12 mouse cellular contexts compared by ENCODE assay signal in the genomic region with DNA sequence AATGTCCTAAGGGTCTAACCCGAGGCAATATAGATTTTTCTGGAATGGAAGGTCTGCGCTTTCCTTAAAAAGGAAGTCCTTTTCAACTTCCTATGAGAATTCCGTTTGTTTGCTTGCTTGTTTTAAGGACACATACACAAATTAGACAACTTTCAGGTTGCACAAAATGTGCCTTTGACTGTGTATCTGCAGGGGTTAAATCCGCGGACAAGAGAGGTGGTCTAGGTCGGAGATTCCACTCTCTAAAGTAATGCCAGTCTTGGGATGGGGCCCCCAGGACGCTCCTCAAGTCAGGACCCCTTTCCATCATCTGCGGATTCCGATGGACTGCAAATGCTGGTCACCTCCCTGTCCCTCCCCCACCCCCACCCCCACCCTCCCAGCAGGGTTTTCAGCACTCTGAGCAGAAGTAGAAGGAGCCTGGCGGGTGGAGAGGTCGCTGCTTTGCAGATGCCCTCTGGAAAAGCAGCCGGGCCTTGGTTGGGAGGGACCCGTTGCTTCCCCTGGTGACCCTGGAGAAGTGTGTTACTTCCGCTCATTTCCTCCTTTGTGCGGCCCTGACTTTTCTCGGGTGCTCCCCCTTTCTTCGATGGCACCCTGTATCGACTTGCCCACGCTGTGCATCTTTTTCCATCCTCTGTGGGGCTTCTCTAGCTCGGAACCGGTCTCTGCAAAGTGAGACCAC. TPM values are rescaled to one million over a fixed set of nuclear protein-coding genes. Genes with fewer than 3 reads are reported as not detected.
DNase-seq lines count a peak whose midpoint lies in the region; ATAC-seq and TF ChIP-seq lines count a peak whose summit lies in the region.
"Had no signal": no experiment of that assay in that cellular context is flagged by ENCODE, and none has a peak within 500 bp of the region (broad histone marks: within the 10 kb centered on the region; RNA-seq: fewer than 3 reads in every experiment).

No protein-coding gene starts in this region.

- under 1% methylated on average over 19 of the region's 21 CpGs for WGBS in heart, embryonic 13.5 days
- WGBS in embryonic facial prominence, embryonic 10.5 days: under 1% methylated on average over 21 of the region's 21 CpGs
- WGBS in hindbrain, embryonic 14.5 days: under 1% methylated on average over 21 of the region's 21 CpGs
- WGBS in neural tube, embryonic 11.5 days: under 1% methylated on average over 21 of the region's 21 CpGs
- 5% methylated on average over 21 of the region's 21 CpGs for WGBS in thymus, adult 2 months

- H3K9ac ChIP-seq in heart, embryonic 13.5 days: no peak overlapping the region
- no peak overlapping the region for H3K9ac ChIP-seq in hindbrain, embryonic 14.5 days
- H3K9ac ChIP-seq in neural tube, embryonic 11.5 days (ENCODE audit: low read length): no peak overlapping the region
- H3K9ac ChIP-seq: liver, embryonic 13.5 days had no signal

- H3K4me1 ChIP-seq in heart, embryonic 13.5 days: peaks cover 21% of the 10 kb centered on the region
- H3K4me1 ChIP-seq in embryonic facial prominence, embryonic 10.5 days: peaks cover 46% of the 10 kb centered on the region
- peaks cover 4% of the 10 kb centered on the region; the same call in 1 of the 2 replicates for H3K4me1 ChIP-seq in hindbrain, embryonic 14.5 days (replicated peaks; ENCODE audit: control insufficient read depth, insufficient read depth, low read length)
- peaks cover 29% of the 10 kb centered on the region for H3K4me1 ChIP-seq in neural tube, embryonic 11.5 days (ENCODE audit: control insufficient read depth, insufficient read depth, low read length)
- H3K4me1 ChIP-seq in thymus, adult 2 months (replicated peaks; ENCODE audit: control insufficient read depth, insufficient read depth, low read length): no peaks in the 10 kb centered on the region
- H3K4me1 ChIP-seq: liver, embryonic 13.5 days had no signal

- H3K9me3 ChIP-seq in heart, embryonic 13.5 days: no peaks in the 10 kb centered on the region
- H3K9me3 ChIP-seq in embryonic facial prominence, embryonic 10.5 days: no peaks in the 10 kb centered on the region
- no peaks in the 10 kb centered on the region for H3K9me3 ChIP-seq in hindbrain, embryonic 14.5 days (ENCODE audit: control insufficient read depth, low read length)
- no peaks in the 10 kb centered on the region for H3K9me3 ChIP-seq in neural tube, embryonic 11.5 days (ENCODE audit: control insufficient read depth, low read length)
- H3K9me3 ChIP-seq: liver, embryonic 13.5 days had no signal

- intact Hi-C loops in heart, postnatal 25 days (cut with DNase I): loop anchor here (10.0 kb wide), 1 partner anchor 208 kb away; no protein-coding TSS in a partner anchor

- DNase-seq in heart, postnatal 25 days (ENCODE audit: low spot score): no peak
- DNase-seq in embryonic facial prominence, embryonic 10.5 days (ENCODE audit: low spot score): peak; percentile 58
- no peak for DNase-seq in hindbrain, embryonic 14.5 days (ENCODE audit: low spot score)
- DNase-seq in neural tube, embryonic 11.5 days (ENCODE audit: low spot score): peak; percentile 57
- DNase-seq in thymus, adult 2 months: no peak
- no peak for DNase-seq in layer of hippocampus, adult 11-12 months (ENCODE audit: low spot score)
- DNase-seq in right cerebral cortex, adult 18-20 months: no peak
- DNase-seq: B cell, adult 2 months; liver, embryonic 13.5 days had no signal

- peak overlapping the region; percentile 41 for H3K4me2 ChIP-seq in heart, embryonic 13.5 days
- peak overlapping the region; percentile 15; the same call in 1 of the 2 replicates for H3K4me2 ChIP-seq in hindbrain, embryonic 14.5 days (replicated peaks)
- peak overlapping the region; percentile 41 for H3K4me2 ChIP-seq in neural tube, embryonic 11.5 days (ENCODE audit: low read depth)
- H3K4me2 ChIP-seq: liver, embryonic 13.5 days had no signal

- H3K27me3 ChIP-seq in heart, embryonic 13.5 days (replicated peaks): peaks cover 98% of the 10 kb centered on the region
- H3K27me3 ChIP-seq in embryonic facial prominence, embryonic 10.5 days (replicated peaks; ENCODE audit: low read depth, poor library complexity, severe bottlenecking): peaks cover 100% of the 10 kb centered on the region
- peaks cover 94% of the 10 kb centered on the region for H3K27me3 ChIP-seq in hindbrain, embryonic 14.5 days (ENCODE audit: control insufficient read depth, insufficient read depth, low read length)
- peaks cover 58% of the 10 kb centered on the region for H3K27me3 ChIP-seq in neural tube, embryonic 11.5 days (ENCODE audit: control insufficient read depth, insufficient read depth, low read length)
- H3K27me3 ChIP-seq in thymus, adult 2 months (ENCODE audit: control insufficient read depth, insufficient read depth, low read length): peaks cover 29% of the 10 kb centered on the region

- no peak for TF ChIP-seq CTCF in thymus, adult 2 months (IDR thresholded peaks at IDR 0.05; ENCODE audit: borderline replicate concordance, control insufficient read depth, extremely low read depth, insufficient read depth, low read length, poor library complexity)

- ATAC-seq in heart, embryonic 13.5 days (ENCODE audit: extremely low read depth, insufficient number of reproducible peaks, low FRiP score, low TSS enrichment): no peak
- no peak for ATAC-seq in hindbrain, embryonic 14.5 days (ENCODE audit: low FRiP score)
- 0 out of 2 replicates have a peak, but pooled peaks have one; percentile 1 for ATAC-seq in neural tube, embryonic 11.5 days (ENCODE audit: insufficient read depth, low FRiP score, low TSS enrichment)

- H3K4me3 ChIP-seq in heart, embryonic 13.5 days: peak overlapping the region; percentile 29; the same call in 1 of the 2 replicates
- H3K4me3 ChIP-seq in embryonic facial prominence, embryonic 10.5 days: peak overlapping the region; percentile 39
- no peak overlapping the region for H3K4me3 ChIP-seq in hindbrain, embryonic 14.5 days (replicated peaks; ENCODE audit: low read length)
- no peak overlapping the region for H3K4me3 ChIP-seq in neural tube, embryonic 11.5 days (ENCODE audit: low read depth, low read length)
- no peak overlapping the region for H3K4me3 ChIP-seq in thymus, adult 2 months (ENCODE audit: control insufficient read depth, insufficient read depth, low read length)
- H3K4me3 ChIP-seq: liver, embryonic 13.5 days had no signal

- H3K36me3 ChIP-seq in heart, embryonic 13.5 days: no peaks in the 10 kb centered on the region
- no peaks in the 10 kb centered on the region for H3K36me3 ChIP-seq in embryonic facial prominence, embryonic 10.5 days (replicated peaks)
- H3K36me3 ChIP-seq in hindbrain, embryonic 14.5 days (replicated peaks; ENCODE audit: control insufficient read depth, insufficient read depth): no peaks in the 10 kb centered on the region
- no peaks in the 10 kb centered on the region for H3K36me3 ChIP-seq in neural tube, embryonic 11.5 days (ENCODE audit: control insufficient read depth, insufficient read depth, low read length)
- H3K36me3 ChIP-seq in thymus, adult 2 months (ENCODE audit: control insufficient read depth, insufficient read depth, low read length): no peaks in the 10 kb centered on the region
- H3K36me3 ChIP-seq: liver, embryonic 13.5 days had no signal

- no peak for TF ChIP-seq POLR2A in thymus, adult 2 months (IDR thresholded peaks at IDR 0.05; ENCODE audit: control insufficient read depth, extremely low read depth, insufficient read depth, low read length, poor library complexity)

- no peak overlapping the region for H3K27ac ChIP-seq in heart, embryonic 13.5 days (replicated peaks)
- peak overlapping the region; percentile 44 for H3K27ac ChIP-seq in embryonic facial prominence, embryonic 10.5 days (replicated peaks)
- no peak overlapping the region for H3K27ac ChIP-seq in hindbrain, embryonic 14.5 days
- H3K27ac ChIP-seq in neural tube, embryonic 11.5 days (ENCODE audit: low read depth, low read length): no peak overlapping the region
- no peak overlapping the region for H3K27ac ChIP-seq in thymus, adult 2 months (ENCODE audit: control insufficient read depth, insufficient read depth, low read length)
- H3K27ac ChIP-seq: layer of hippocampus, adult 2 months; liver, embryonic 13.5 days had no signal

RNA-seq across cellular contexts. Expression of gene Sox21, which starts 10.2 kb away (rescaled TPM):
- polyA plus RNA-seq in heart, embryonic 13.5 days (2015; fragmentation: Nextera tagmentation; extraction: Ambion mirVana): 0.05 and 0.06 TPM in 2 replicates
- total RNA-seq in heart, postnatal 25 days (2021): not detected
- 2.5 and 3.2 TPM in 2 replicates for polyA plus RNA-seq in embryonic facial prominence, embryonic 10.5 days (2016; fragmentation: Nextera tagmentation; extraction: Ambion mirVana)
- 5.9 and 9.3 TPM in 2 replicates for polyA plus RNA-seq in hindbrain, embryonic 14.5 days (2014; fragmentation: Nextera tagmentation; extraction: Ambion mirVana)
- 10.5 and 12.8 TPM in 2 replicates for polyA plus RNA-seq in neural tube, embryonic 11.5 days (2014; fragmentation: Nextera tagmentation; extraction: Ambion mirVana)
- 0.59 and 1.0 TPM in 2 replicates for polyA plus RNA-seq in thymus, adult 2 months (2012; rRNA removed)
- polyA plus RNA-seq: liver, embryonic 13.5 days had no signal

RNA-seq across cellular contexts. Expression of gene Gm9376, which starts 40.1 kb away (rescaled TPM):
- polyA plus RNA-seq in heart, embryonic 13.5 days (2015; fragmentation: Nextera tagmentation; extraction: Ambion mirVana): not detected in 2 replicates
- total RNA-seq in heart, postnatal 25 days (2021): not detected
- polyA plus RNA-seq in embryonic facial prominence, embryonic 10.5 days (2016; fragmentation: Nextera tagmentation; extraction: Ambion mirVana): not detected in 2 replicates
- polyA plus RNA-seq in hindbrain, embryonic 14.5 days (2014; fragmentation: Nextera tagmentation; extraction: Ambion mirVana): not detected in 2 replicates
- not detected in 2 replicates for polyA plus RNA-seq in neural tube, embryonic 11.5 days (2014; fragmentation: Nextera tagmentation; extraction: Ambion mirVana)
- polyA plus RNA-seq in thymus, adult 2 months (2012; rRNA removed): not detected in 2 replicates
- total RNA-seq: layer of hippocampus, adult 2 months had no signal
- polyA plus RNA-seq: heart, embryonic 14.5 days; liver, embryonic 13.5 days had no signal

Comparison
In these comparisons a context has a peak if more than half of its experiments do, and no peak if none do; other contexts are left out.
1. H3K4me3 ChIP-seq: peak in heart, embryonic 13.5 days (single experiment) and embryonic facial prominence, embryonic 10.5 days (single experiment); none in hindbrain, embryonic 14.5 days (single experiment), neural tube, embryonic 11.5 days (single experiment) and thymus, adult 2 months (single experiment).
2. DNase-seq: peak in embryonic facial prominence, embryonic 10.5 days (single experiment) and neural tube, embryonic 11.5 days (single experiment); none in heart, postnatal 25 days (single experiment), hindbrain, embryonic 14.5 days (single experiment), thymus, adult 2 months (single experiment), layer of hippocampus, adult 11-12 months (single experiment) and right cerebral cortex, adult 18-20 months (single experiment).
3. Peak in every context shown above with its lines, with median percentiles within 50 percentile points of each other: H3K4me2 ChIP-seq.